Mouse (Mus musculus) megakaryocyte, adult 5-6 weeks (primary cell): ENCODE measurements at regions not wholly inside any gene's neighbourhood (a gene's known extent, or its start where the extent isn't known, plus 50 kb on each side); places are given as distances from the start of the nearest gene placed in this dataset.

Experiments used
- ATAC-seq: 2 replicates; pipeline ENCODE4 v1.8.0; 2016; ENCODE audit warnings: mild to moderate bottlenecking, inconsistent platforms; ENCODE audit not compliant: poor library complexity, severe bottlenecking

GRCm38 (mm10) chr1:151113199-151113598, 69.1 kb upstream of the Gm47985 start:
- no peak for ATAC-seq

GRCm38 (mm10) chr1:151118530-151118929, 63.8 kb upstream of the Gm47985 start:
- ATAC-seq, result peak; percentile 27; the same call in 1 of the 2 replicates

GRCm38 (mm10) chr1:151118982-151119381, 63.4 kb upstream of the Gm47985 start:
- no peak for ATAC-seq

GRCm38 (mm10) chr1:151119566-151119965, 62.8 kb upstream of the Gm47985 start:
- ATAC-seq, result no peak

- no peak for ATAC-seq
Observed at GRCm38 (mm10) chr1:151121686-151122085, 60.7 kb upstream of the Gm47985 start.

- ATAC-seq, result no peak
Observed at GRCm38 (mm10) chr1:151123964-151124363, 58.4 kb upstream of the Gm47985 start.

- no peak for ATAC-seq
Observed at GRCm38 (mm10) chr1:151125028-151125659, 57.2 kb upstream of the Gm47985 start.

GRCm38 (mm10) chr1:151125764-151126485, 56.4 kb upstream of the Gm47985 start:
- no peak for ATAC-seq

GRCm38 (mm10) chr1:151126756-151127155, 55.6 kb upstream of the Gm47985 start:
- ATAC-seq, result no peak

- no peak for ATAC-seq
Observed at GRCm38 (mm10) chr1:151128005-151128404, 54.3 kb upstream of the Gm47985 start.

- ATAC-seq, result no peak
Observed at GRCm38 (mm10) chr1:151128955-151129354, 53.4 kb upstream of the Gm47985 start.

GRCm38 (mm10) chr1:151130036-151130435, 52.3 kb upstream of the Gm47985 start:
- no peak for ATAC-seq

GRCm38 (mm10) chr1:151130845-151131626, 51.3 kb upstream of the Gm47985 start:
- no peak for ATAC-seq

GRCm38 (mm10) chr1:151131627-151132284, 50.6 kb upstream of the Gm47985 start:
- ATAC-seq, result no peak
